Mouse (Mus musculus) forebrain, postnatal 0 days (tissue): ENCODE data around the gene Man2b2. TPM values are rescaled to one million over a fixed set of nuclear protein-coding genes. Genes with fewer than 3 reads are reported as not detected.

ENCODE experiments used
- ATAC-seq: fragments of 200-750 bp; cut with Nextera tagmentation; 2 replicates; pipeline ENCODE4 v1.8.0; 2017; ENCODE audit warnings: mild to moderate bottlenecking, moderate library complexity
- DNase-seq: peaks from one replicate; pipeline ENCODE4 v3.0.0-alpha.2; 2015
- H3K27ac ChIP-seq: fragments of 300-500 bp; sonication (generic); 2 replicates; pipeline ENCODE4 v1.5.1; 2014; ENCODE audit warnings: low read depth, mild to moderate bottlenecking, antibody characterized with exemption, low read length, moderate library complexity, mixed read lengths
- H3K27me3 ChIP-seq: fragments of 300-500 bp; sonication (generic); 2 replicates; pipeline ENCODE4 v1.6.1; 2014; ENCODE audit warnings: mild to moderate bottlenecking, low read length, mixed read lengths; ENCODE audit not compliant: insufficient read depth
- H3K36me3 ChIP-seq: fragments of 300-500 bp; sonication (generic); 2 replicates; pipeline ENCODE4 v1.6.1; 2014; ENCODE audit warnings: mild to moderate bottlenecking, moderate library complexity; ENCODE audit not compliant: insufficient read depth
- H3K4me1 ChIP-seq: fragments of 300-500 bp; sonication (generic); 2 replicates; pipeline ENCODE4 v1.6.1; 2014; ENCODE audit warnings: antibody characterized with exemption; ENCODE audit not compliant: insufficient read depth
- H3K4me2 ChIP-seq: fragments of 300-500 bp; sonication (generic); 2 replicates; pipeline ENCODE4 v1.6.1; 2014; ENCODE audit warnings: low read depth, mild to moderate bottlenecking, moderate library complexity
- H3K4me3 ChIP-seq: fragments of 300-500 bp; sonication (generic); 2 replicates; pipeline ENCODE4 v1.5.1; 2014; ENCODE audit warnings: low read depth, low read length, mixed read lengths
- H3K9ac ChIP-seq: fragments of 300-500 bp; sonication (generic); 2 replicates; pipeline ENCODE4 v1.6.1; 2014; ENCODE audit warnings: mild to moderate bottlenecking
- H3K9me3 ChIP-seq: fragments of 300-500 bp; sonication (generic); 2 replicates; pipeline ENCODE4 v1.6.1; 2016; ENCODE audit warnings: low read length
- CTCF ChIP-seq: sonication (generic); IDR thresholded peaks from 2 replicates; pipeline ENCODE4 v1.5.1; 2016; ENCODE audit warnings: antibody characterized with exemption, control low read depth, low read depth
- WGBS: fragments of 180-500 bp; shearing (Covaris S2); extraction: QIAGEN DNeasy Blood & Tissue Kit; methylation state at CpG from one replicate; pipeline ENCODE4 v1.1.7; 2014; 5-methylcytosine and 5-hydroxymethylcytosine counted together
- polyA plus RNA-seq: library from polyadenylated mRNA; unstranded; fragments of >200 nt; fragmentation: Nextera tagmentation; extraction: Ambion mirVana; gene quantifications from 2 replicates; pipeline ENCODE4 v1.2.1, GENCODE M21; 2015
- total RNA-seq: library from RNA; depleted of rRNA; stranded (reverse); fragments of >200 nt; gene quantifications from 2 replicates; pipeline ENCODE4 v1.2.3, GENCODE M21; 2014

Man2b2 gene
- total and polyA plus RNA-seq, 2 experiments from 2014 or later: 12.7 to 13.9 TPM

DNA sequence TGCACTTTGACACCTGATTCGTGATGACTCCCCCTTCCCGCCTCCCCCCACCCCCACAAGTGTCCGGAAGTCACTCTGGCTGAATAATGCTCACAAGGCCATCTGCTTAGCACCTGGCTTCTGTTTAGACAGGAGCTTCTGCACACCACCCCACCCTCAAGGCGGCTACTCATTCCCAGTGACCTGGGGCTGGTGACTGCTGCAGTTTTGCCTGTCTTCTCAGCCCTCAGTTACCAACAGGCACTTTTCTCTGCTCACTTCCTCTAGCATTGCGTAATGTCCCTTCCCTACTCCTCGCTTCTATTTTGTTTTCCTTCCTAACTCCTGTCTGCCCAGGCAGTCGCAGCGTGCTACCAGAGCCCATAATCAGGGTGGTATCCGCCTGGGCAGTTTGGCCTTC is 38.6 kb downstream of the Man2b2 start:
- 91% methylated on average over 9 of the region's 9 CpGs for WGBS
- peaks cover 13% of the 10 kb centered on the region; the same call in 1 of the 2 replicates for H3K36me3 ChIP-seq
- TF ChIP-seq CTCF: no peak
- no peak for DNase-seq
- no peak overlapping the region for H3K4me3 ChIP-seq
- 0 out of 2 replicates have a peak, but pooled peaks cover under 1% of the 10 kb centered on the region for H3K4me1 ChIP-seq
- no peaks in the 10 kb centered on the region for H3K27me3 ChIP-seq
- H3K9ac ChIP-seq: no peak overlapping the region
- no peak overlapping the region for H3K4me2 ChIP-seq
- H3K27ac ChIP-seq: no peak overlapping the region
- no peaks in the 10 kb centered on the region for H3K9me3 ChIP-seq
- ATAC-seq: no peak

- TF ChIP-seq CTCF: no peak
- WGBS: 91% methylated on average over 5 of the region's 5 CpGs
- no peak for ATAC-seq
- no peaks in the 10 kb centered on the region for H3K4me1 ChIP-seq
- no peak overlapping the region for H3K9ac ChIP-seq
- H3K27me3 ChIP-seq: no peaks in the 10 kb centered on the region
- H3K36me3 ChIP-seq: no peaks in the 10 kb centered on the region
- no peak overlapping the region for H3K4me3 ChIP-seq
- H3K9me3 ChIP-seq: no peaks in the 10 kb centered on the region
- H3K27ac ChIP-seq: no peak overlapping the region
- DNase-seq: no peak
- H3K4me2 ChIP-seq: no peak overlapping the region
Observed at GRCm38 (mm10) chr5:36786052-36786451, 44.4 kb downstream of the Man2b2 start.

DNA sequence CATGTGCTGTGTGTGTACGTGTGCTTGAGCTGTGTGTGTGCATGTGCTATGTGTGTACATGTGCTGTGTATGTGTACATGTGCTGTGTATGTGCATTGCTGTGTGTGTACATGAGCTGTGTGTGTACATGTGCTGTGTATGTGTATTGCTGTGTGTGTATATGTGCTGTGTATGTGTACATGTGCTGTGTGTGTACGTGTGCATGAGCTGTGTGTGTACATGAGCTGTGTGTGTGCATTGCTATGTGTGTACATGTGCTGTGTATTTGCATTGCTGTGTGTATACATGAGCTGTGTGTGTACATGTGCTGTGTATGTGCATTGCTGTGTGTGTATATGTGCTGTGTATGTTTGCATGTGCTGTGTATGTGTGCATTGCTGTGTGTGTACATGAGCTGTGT is 50.9 kb downstream of the Man2b2 start:
- Histone ChIP-seq H3K4me1 (no peaks in the 10 kb centered on the region), H3K9ac (no peak overlapping the region), H3K9me3 (no peaks in the 10 kb centered on the region), H3K4me2 (no peak overlapping the region), H3K27ac (no peak overlapping the region), H3K27me3 (no peaks in the 10 kb centered on the region), H3K4me3 (no peak overlapping the region), H3K36me3 (no peaks in the 10 kb centered on the region)
- DNase-seq (no peak), ATAC-seq (no peak)
- WGBS: 84% methylated on average over 2 of the region's 2 CpGs
- TF ChIP-seq CTCF: no peak

GRCm38 (mm10) chr5:36778901-36779300 is 51.6 kb downstream of the Man2b2 start:
- Histone ChIP-seq H3K4me3 (no peak overlapping the region), H3K27me3 (no peaks in the 10 kb centered on the region), H3K27ac (no peak overlapping the region), H3K36me3 (no peaks in the 10 kb centered on the region), H3K9me3 (no peaks in the 10 kb centered on the region), H3K4me2 (no peak overlapping the region), H3K9ac (no peak overlapping the region), H3K4me1 (no peaks in the 10 kb centered on the region)
- DNase-seq (no peak), ATAC-seq (no peak)
- 94% methylated on average over 1 of the region's 2 CpGs for WGBS
- TF ChIP-seq CTCF: no peak

- no peak overlapping the region for H3K27ac ChIP-seq
- H3K27me3 ChIP-seq: no peaks in the 10 kb centered on the region
- H3K4me2 ChIP-seq: no peak overlapping the region
- no peak for TF ChIP-seq CTCF
- no peaks in the 10 kb centered on the region for H3K4me1 ChIP-seq
- H3K9me3 ChIP-seq: no peaks in the 10 kb centered on the region
- ATAC-seq (no peak), DNase-seq (no peak)
- H3K4me3 ChIP-seq: no peak overlapping the region
- H3K36me3 ChIP-seq: no peaks in the 10 kb centered on the region
- no peak overlapping the region for H3K9ac ChIP-seq
- 0% methylated on average over 2 of the region's 2 CpGs for WGBS
Observed at GRCm38 (mm10) chr5:36777186-36777585, 53.3 kb downstream of the Man2b2 start.

- no peak for ATAC-seq
Observed at GRCm38 (mm10) chr5:36776021-36776575, 54.4 kb downstream of the Man2b2 start.

GRCm38 (mm10) chr5:36775317-36775716 is 55.1 kb downstream of the Man2b2 start:
- DNase-seq (no peak), ATAC-seq (no peak)
- no peaks in the 10 kb centered on the region for H3K36me3 ChIP-seq
- H3K9ac ChIP-seq: no peak overlapping the region
- no peak overlapping the region for H3K4me2 ChIP-seq
- no peaks in the 10 kb centered on the region for H3K4me1 ChIP-seq
- H3K4me3 ChIP-seq: no peak overlapping the region
- no peak for TF ChIP-seq CTCF
- 87% methylated on average over 2 of the region's 2 CpGs for WGBS
- no peaks in the 10 kb centered on the region for H3K9me3 ChIP-seq
- H3K27ac ChIP-seq: no peak overlapping the region
- H3K27me3 ChIP-seq: no peaks in the 10 kb centered on the region

More at GRCm38 (mm10) chr5:36776021-36776575, 54.4 kb downstream of the Man2b2 start:
- Histone ChIP-seq H3K9me3 (no peaks in the 10 kb centered on the region), H3K27me3 (no peaks in the 10 kb centered on the region), H3K9ac (no peak overlapping the region), H3K36me3 (no peaks in the 10 kb centered on the region), H3K4me3 (no peak overlapping the region), H3K4me1 (no peaks in the 10 kb centered on the region), H3K27ac (no peak overlapping the region), H3K4me2 (no peak overlapping the region)
- no peak for DNase-seq
- TF ChIP-seq CTCF: no peak
- WGBS: 22% methylated on average over 9 of the region's 9 CpGs

DNA sequence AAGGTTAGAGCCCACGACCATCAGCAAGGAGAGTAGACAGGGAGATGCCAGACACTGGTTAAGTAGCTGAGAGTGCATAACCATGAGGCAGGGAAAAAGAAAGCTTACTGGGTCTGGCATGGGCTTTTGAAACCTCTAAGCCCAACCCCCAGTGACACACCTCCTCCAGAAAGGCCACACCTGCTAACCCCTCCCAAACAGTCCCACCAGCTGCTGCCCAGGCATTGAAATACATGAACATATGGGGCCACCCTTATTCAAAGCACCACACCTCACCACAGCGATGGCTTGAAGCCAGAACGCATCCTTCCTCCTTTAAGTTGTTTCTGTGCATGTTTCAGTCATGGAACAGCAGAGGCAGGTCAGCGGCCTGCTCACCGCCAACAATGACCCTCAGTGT is 57.9 kb downstream of the Man2b2 start:
- no peaks in the 10 kb centered on the region for H3K27me3 ChIP-seq
- 77% methylated on average over 5 of the region's 5 CpGs for WGBS
- no peaks in the 10 kb centered on the region for H3K9me3 ChIP-seq
- no peak overlapping the region for H3K4me2 ChIP-seq
- H3K9ac ChIP-seq: no peak overlapping the region
- ATAC-seq: no peak
- H3K4me3 ChIP-seq: no peak overlapping the region
- H3K4me1 ChIP-seq: peaks cover 2% of the 10 kb centered on the region; the same call in 1 of the 2 replicates
- no peak for DNase-seq
- no peak overlapping the region for H3K27ac ChIP-seq
- H3K36me3 ChIP-seq: no peaks in the 10 kb centered on the region
- TF ChIP-seq CTCF: no peak
